Mouse (Mus musculus) left cerebral cortex, adult 2 months (tissue): ENCODE measurements around the gene Upk2. TPM values are rescaled to one million over a fixed set of nuclear protein-coding genes. Genes with fewer than 3 reads are reported as not detected.
A peak's percentile ranks its signal among the peaks of the same experiment; 100 is the strongest.

Source experiments
- DNase-seq, 2 experiments: peaks; one replicate each; pipeline ENCODE4 v3.0.0; 2021 to 2022; ENCODE audit warnings: low spot score in 2 of 2, mixed read lengths in 1 of 2; ENCODE audit errors: extremely low spot score in 1 of 2
- H3K27ac ChIP-seq: fragments of 200-600 bp; 2 replicates; pipeline ENCODE4 v1.8.1; 2022
- H3K4me3 ChIP-seq: fragments of 200-600 bp; 2 replicates; pipeline ENCODE4 v1.8.1; 2022
- CTCF ChIP-seq: fragments of 200-600 bp; IDR thresholded peaks from 2 replicates; pipeline ENCODE4 v1.8.1; 2022; ENCODE audit warnings: antibody characterized with exemption, mild to moderate bottlenecking, moderate library complexity
- intact Hi-C: fragments of 180-260 bp; cut with DNase I; formaldehyde crosslinking; loops from one replicate; pipeline ENCODE4 v1.15.1; 2025
- total RNA-seq, 2 experiments: library from RNA; stranded (reverse); gene quantifications; 2 replicates each; pipeline ENCODE4 v1.2.3; 2021

The Upk2 gene
- total RNA-seq, 2 experiments from 2014 or later = not detected

DNA sequence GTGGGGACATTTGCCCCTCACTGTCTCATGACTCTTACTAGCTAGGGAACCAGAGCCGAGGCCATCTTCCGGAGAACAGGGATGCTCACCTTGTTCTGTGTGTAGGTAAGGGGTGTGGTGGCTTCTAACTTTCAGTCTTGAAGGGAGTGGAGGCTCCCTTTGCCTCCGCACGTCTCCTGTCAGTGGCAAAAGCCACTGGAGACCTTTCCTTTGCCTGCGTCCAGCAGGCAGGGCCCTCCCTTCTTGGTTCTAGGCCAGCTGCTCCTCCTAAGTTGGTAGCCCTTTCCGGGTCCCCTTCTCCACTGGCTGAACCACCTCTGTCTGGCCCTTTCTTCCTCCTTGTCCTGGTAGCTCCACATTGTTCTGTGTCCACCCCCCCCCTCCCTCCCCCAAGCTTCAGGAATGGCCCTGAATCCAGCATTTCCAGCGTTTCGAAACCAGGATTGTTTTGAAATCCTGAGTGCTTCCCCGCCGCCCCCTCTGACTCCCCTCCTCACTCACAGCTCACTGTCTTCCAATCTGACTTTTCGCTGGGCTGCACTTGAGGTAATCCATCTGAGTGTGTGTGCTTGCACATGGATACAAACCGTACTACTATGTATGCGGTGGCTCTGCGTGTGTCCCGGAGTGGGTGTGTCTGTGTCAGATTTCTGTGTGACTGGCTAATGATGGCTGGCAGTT, 32.1 kb upstream of the Upk2 start:
- H3K4me3 ChIP-seq = peak overlapping the region; percentile 27; the same call in 1 of the 2 replicates
- H3K27ac ChIP-seq = peak overlapping the region; percentile 63; the same call in 1 of the 2 replicates
- intact Hi-C loops = no loop called here
- no peak for TF ChIP-seq CTCF
- no peak for DNase-seq

- DNase-seq = no peak
- peak overlapping the region; percentile 98 for H3K4me3 ChIP-seq
- TF ChIP-seq CTCF = no peak
- peak overlapping the region; percentile 63; the same call in 1 of the 2 replicates for H3K27ac ChIP-seq
- intact Hi-C loops = no loop called here
Observed at GRCm38 (mm10) chr9:44486335-44486734, 31.6 kb upstream of the Upk2 start.

GRCm38 (mm10) chr9:44485516-44486161, 30.9 kb upstream of the Upk2 start:
- Histone ChIP-seq H3K4me3 (peak overlapping the region; percentile 98), H3K27ac (peak overlapping the region; percentile 28)
- intact Hi-C loops = no loop called here
- no peak for DNase-seq
- TF ChIP-seq CTCF = no peak

GRCm38 (mm10) chr9:44485105-44485515, 30.3 kb upstream of the Upk2 start:
- TF ChIP-seq CTCF = no peak
- DNase-seq = no peak
- H3K4me3 ChIP-seq = peak overlapping the region; percentile 98
- intact Hi-C loops = no loop called here
- H3K27ac ChIP-seq = peak overlapping the region; percentile 28; the same call in 1 of the 2 replicates

GRCm38 (mm10) chr9:44484311-44485104, 29.7 kb upstream of the Upk2 start:
- peak overlapping the region; percentile 96; the same call in 1 of the 2 replicates for H3K27ac ChIP-seq
- TF ChIP-seq CTCF = no peak
- no peak for DNase-seq
- peak overlapping the region; percentile 98 for H3K4me3 ChIP-seq
- intact Hi-C loops = no loop called here

DNA sequence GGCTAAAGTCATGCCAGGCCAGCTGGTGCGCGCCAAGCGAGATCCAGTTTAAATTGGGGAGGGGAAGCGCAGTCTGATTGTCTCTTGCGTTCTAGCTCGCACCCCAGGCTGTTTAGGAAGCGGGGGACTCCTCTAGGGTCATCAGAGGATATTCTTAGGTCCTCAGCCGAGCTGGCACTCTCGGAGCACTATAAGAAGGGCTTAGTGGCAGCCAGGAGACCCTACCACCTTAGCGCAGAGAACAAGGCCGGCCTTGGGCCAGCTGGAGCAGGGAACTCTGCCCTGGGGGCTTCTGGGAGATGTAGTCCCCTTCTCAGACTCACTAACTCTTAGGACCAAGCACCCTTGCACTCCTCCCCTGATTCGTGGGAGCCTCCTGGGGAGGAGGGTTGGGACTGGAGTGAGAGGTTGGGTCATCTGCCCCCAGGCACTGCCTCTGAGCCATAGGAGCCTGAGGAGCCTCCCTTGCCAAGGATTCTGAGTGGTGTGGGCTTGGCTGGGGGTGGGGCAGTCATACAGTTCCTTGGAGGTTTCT, 28.8 kb upstream of the Upk2 start:
- Histone ChIP-seq H3K27ac (peak overlapping the region; percentile 96), H3K4me3 (peak overlapping the region; percentile 98)
- TF ChIP-seq CTCF = no peak
- peak; percentile 53 to 55 for DNase-seq
- intact Hi-C loops = no loop called here

DNA sequence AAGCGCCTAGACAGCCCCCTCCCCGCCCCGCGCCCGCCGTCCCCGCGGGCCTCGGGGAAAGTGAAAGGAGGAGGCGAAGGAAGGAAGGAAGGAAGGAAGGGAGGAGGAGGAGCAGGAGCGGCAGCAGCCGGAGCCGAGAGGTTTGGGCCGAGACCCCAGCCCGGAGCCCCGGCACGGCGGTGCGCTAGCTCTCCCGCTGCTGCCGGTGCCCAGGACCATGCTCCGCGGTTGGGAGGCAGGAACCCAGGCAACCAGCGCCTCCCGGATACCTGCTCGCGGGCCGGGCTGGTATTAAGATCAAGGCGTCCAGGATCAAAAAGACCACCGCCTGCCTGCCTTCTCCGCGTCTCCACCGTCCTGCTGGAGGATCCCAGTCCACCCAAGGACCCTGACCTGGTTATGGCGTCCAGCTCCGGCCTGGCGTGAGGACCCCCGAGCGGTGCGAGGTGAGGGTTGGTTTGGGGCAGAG, 28.3 kb upstream of the Upk2 start:
- DNase-seq = peak in 1 of 2 experiments; percentile 47
- H3K4me3 ChIP-seq = peak overlapping the region; percentile 98
- intact Hi-C loops = no loop called here
- no peak for TF ChIP-seq CTCF
- H3K27ac ChIP-seq = peak overlapping the region; percentile 96

GRCm38 (mm10) chr9:44482552-44482951, 27.8 kb upstream of the Upk2 start, which contains the start of gene Bcl9l:
Gene Bcl9l (plus strand): TSS chr9:44482825.
- peak within 1 kb of the TSS; percentile 98 for H3K4me3 ChIP-seq
- intact Hi-C loops = no loop called here
- peak; percentile 86 for TF ChIP-seq CTCF
- peak; percentile 90 to 91 for DNase-seq
- H3K27ac ChIP-seq = peak within 1 kb of the TSS; percentile 96

GRCm38 (mm10) chr9:44482112-44482511, 27.3 kb upstream of the Upk2 start:
- Histone ChIP-seq H3K4me3 (peak overlapping the region; percentile 98), H3K27ac (peak overlapping the region; percentile 96)
- TF ChIP-seq CTCF = no peak
- intact Hi-C loops = no loop called here
- DNase-seq = no peak

DNA sequence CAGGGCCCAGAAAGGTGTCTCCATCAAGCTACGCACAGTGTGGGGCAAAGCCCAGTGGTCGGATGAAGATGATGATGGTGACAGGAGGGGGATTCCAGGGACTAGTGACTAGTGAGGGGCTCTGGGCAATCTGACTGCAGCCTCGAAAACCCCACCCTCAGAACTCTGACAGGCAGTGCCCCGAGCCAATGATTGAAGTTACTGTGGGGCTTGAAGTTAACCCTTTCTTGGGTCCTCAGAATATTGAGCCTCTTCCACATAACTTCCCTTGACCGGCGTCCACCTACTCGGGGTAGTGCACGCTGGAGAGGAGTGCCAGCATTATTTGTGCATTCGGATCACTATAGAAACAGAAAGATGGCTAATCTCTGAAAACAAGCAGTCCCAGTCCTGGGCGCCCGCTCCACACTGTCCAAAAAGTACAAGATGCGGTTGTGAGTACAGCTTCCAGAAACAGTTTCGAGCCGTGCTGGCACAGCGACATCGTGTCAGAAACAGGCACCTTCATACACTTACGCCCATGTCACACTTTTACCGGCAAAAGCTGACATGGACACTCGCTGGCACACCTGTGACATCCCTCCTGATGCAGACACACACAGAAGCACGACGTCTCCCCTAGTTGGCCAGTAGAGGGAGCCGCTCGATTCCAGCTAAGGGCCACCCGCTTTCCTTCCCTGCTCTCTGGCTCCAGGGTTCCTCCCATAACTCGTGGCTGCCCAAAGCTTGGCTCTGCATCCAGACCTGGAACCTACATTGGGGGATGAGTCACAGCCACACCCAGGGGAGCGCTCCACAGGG, 25.1 kb upstream of the Upk2 start:
- H3K4me3 ChIP-seq = peak overlapping the region; percentile 81
- intact Hi-C loops = loop anchor here (1.0 kb wide), 2 partner anchors 21 to 23 kb away; no protein-coding TSS in a partner anchor
- DNase-seq = peak; percentile 85 to 86
- peak overlapping the region; percentile 99 for H3K27ac ChIP-seq
- TF ChIP-seq CTCF = peak; percentile 95
